Mouse (Mus musculus): ENCODE data around the gene Kctd13.

Kctd13 gene

GRCm38 (mm10) chr7:126941171-126941570, 12.5 kb downstream of the Kctd13 start:
- in situ Hi-C loops (cut with MboI, MseI), result no loop called here

GRCm38 (mm10) chr7:126941801-126942200, 13.1 kb downstream of the Kctd13 start:
- in situ Hi-C loops (cut with MboI, MseI), result no loop called here

DNA sequence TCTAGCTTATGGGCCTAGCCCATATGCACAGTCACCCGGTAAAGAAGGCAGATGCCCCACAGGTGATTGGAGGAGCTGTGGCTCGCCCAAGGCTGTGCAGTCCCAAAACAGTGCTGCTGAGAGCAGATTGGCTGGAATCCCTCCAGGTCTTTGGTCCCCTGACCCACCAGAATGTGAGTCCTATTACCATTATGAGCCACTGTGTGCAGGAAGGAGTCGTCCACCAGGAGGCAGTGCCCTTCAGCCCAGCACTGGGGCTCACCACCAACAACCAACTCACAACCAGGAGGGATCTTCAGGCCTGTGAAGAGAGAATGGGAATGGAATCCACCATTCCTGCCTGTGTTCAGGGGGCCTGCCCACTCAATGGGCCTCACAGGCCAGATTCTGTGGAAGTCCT, 17.9 kb downstream of the Kctd13 start:
- in situ Hi-C loops (cut with MboI, MseI), result loop anchor here in 1 of 2 experiments (5.0 kb wide), 1 partner anchor 156 kb away; no protein-coding TSS in a partner anchor

DNA sequence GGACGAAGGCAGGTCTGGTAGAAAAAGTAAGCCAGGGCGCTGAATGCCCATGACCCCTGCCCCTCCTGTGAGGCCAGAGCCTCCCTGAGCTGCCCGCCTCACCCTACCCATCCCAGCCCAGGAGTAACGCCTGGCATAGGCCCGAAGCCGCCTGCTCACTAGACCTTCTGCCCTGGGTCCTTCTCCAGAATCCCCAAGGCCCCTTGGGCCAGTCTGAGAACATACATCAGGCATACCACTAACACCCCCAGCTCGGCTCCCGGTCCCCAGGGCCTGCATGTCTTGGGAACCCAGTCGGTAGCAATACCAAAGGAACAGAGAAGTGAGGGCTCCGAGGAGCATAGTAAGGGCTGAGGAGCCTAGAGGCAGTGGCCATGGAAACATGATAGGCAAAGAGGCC, 19.9 kb downstream of the Kctd13 start:
- in situ Hi-C loops (cut with MboI, MseI), result loop anchor here in 1 of 2 experiments (5.0 kb wide), 1 partner anchor 154 kb away; no protein-coding TSS in a partner anchor

- in situ Hi-C loops (cut with MboI, MseI), result loop anchor here in 1 of 2 experiments (5.0 kb wide), 1 partner anchor 153 kb away; no protein-coding TSS in a partner anchor
These were observed 20.7 kb downstream of the Kctd13 start, which contains the start of gene Asphd1 for GRCm38 (mm10) chr7:126949403-126949792. Gene Asphd1 (minus strand): TSS chr7:126949582.

- in situ Hi-C loops (cut with MboI, MseI), result loop anchor here (5.0 to 10.0 kb wide), 4 partner anchors 107 to 1365 kb away; partner anchors contain the start of gene 4930451I11Rik (in 1 of the 2)
These were observed 21.3 kb downstream of the Kctd13 start, which contains the start of gene Sez6l2 for GRCm38 (mm10) chr7:126949793-126950646. Gene Sez6l2 (plus strand): TSS chr7:126950563.

DNA sequence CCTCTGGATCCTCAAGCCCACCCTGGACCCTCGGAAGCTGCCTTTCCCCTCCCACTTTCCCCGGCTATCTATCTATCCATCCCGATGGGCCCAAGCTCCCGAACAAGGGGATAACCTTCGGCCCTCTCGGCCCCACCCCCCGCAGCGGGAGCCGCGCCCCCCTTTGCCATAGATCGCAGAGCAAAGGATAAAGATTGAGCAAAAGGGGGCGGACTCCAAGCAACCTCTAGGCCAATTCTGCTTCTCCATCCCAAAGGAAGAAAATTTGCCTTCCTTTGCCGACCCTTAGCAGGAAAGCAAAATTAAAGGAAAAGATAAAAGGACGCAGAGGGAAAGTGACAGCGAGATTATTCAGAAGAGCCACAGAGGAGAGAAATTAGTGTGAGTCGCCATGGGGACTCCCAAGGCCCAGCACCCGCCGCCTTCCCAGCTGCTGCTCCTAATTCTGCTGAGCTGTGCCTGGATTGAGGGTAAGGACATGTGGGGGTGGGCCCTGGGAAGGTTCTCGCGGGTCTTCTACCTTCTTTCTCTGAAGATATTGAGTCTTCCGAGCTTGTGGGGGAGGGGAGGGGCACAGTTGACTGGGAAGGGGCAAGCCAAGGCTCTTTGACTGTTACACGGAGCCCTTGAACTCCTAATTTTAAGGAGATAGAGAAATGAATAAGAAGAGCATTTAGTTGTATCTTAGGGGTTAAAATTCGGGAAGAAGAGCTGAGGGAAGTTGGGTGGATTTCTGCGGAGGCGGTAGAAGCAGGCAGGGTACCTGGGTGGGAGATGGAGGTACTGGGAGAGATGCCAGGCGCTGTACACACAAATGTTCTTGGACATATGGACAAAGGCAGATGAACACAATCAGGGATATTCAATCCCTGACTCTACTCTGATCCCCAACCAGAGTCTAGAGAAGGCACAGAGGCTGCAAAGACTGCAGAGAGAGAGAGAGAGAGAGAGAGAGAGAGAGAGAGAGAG, 22.3 kb downstream of the Kctd13 start:
- in situ Hi-C loops (cut with MboI, MseI), result loop anchor here in 1 of 2 experiments (5.0 to 10.0 kb wide), 3 partner anchors 106 to 1364 kb away; partner anchors contain the start of gene 4930451I11Rik

DNA sequence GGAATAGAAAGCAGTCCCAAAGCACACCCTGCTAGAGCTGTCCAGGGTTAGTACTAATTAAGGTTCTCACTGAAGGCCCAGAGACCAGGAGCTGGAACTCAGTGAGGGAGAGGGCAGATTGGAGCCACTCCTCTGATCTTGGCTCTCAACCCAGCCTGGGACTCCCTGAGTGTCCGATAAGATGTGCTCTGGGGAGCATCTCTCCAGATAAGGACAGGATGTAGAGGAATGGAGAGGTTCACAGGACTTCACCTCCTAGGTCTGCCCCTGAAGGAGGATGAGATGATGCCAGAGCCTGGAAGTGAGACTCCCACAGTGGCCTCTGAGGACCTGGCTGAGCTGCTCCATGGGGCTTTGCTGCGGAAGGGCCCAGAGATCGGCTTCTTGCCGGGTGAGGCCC, 23.1 kb downstream of the Kctd13 start:
- in situ Hi-C loops (cut with MboI, MseI), result loop anchor here in 1 of 2 experiments (5.0 to 10.0 kb wide), 3 partner anchors 106 to 1363 kb away; partner anchors contain the start of gene 4930451I11Rik

DNA sequence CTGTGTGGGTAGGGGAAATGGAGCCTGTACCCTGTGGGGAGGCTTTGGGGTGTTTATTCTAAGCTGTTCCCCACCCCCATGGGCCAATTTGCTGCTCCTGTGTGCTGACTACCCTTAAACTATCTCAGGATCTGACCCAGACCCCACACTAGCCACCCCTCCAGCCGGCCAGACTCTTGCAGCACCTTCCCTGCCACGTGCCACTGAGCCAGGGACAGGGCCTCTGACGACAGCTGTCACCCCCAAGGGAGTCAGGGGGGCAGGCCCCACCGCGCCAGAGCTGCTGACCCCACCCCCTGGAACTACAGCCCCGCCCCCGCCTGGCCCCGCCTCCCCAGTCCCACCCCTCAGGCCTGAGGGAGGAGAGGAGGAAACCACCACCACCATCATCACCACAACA, 24.0 kb downstream of the Kctd13 start:
- in situ Hi-C loops (cut with MboI, MseI), result loop anchor here in 1 of 2 experiments (5.0 to 10.0 kb wide), 3 partner anchors 105 to 1362 kb away; partner anchors contain the start of gene 4930451I11Rik

DNA sequence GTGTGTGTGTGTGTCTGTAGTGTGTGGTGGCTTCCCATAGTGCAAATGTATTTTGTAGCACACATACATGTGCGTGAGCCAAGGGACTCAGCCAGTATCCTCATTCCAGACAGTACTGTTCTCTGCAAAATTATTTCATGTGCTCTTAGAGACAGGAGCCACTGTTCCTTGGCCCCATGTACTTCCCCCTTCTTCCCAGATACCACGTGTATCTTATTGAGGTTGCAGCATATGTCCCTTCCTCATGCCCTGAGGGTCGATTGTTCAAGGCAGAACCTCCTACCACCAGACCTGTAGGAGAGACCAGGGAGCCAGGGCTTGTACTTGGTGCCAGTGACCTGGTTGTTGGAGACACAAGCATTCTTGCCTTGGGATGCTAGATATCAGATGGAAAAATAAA, 26.4 kb downstream of the Kctd13 start:
- in situ Hi-C loops (cut with MboI, MseI), result loop anchor here in 1 of 2 experiments (10.0 kb wide), 1 partner anchor 1360 kb away; no protein-coding TSS in a partner anchor

DNA sequence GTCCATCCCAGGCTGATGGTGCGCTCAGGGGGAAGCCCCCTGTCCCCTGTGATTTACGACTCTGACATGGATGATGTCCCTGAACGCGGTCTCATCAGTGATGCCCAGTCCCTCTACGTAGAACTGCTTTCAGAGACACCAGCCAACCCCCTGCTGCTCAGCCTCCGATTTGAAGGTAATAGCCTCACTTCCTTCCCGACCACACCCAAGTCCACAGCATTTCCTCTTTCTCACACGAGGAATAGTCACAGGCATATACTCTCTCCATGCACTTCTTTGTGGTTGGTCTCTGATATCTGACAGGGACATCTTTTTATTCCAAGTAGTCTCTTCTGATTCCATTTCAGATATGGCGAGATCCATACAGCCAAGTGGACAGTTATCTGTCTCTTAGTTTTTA, 31.1 kb downstream of the Kctd13 start:
- in situ Hi-C loops (cut with MboI, MseI), result loop anchor here in 1 of 2 experiments (10.0 kb wide), 2 partner anchors 145 to 1355 kb away; no protein-coding TSS in a partner anchor

GRCm38 (mm10) chr7:126961095-126961494, 32.4 kb downstream of the Kctd13 start:
- in situ Hi-C loops (cut with MboI, MseI), result loop anchor here in 1 of 2 experiments (10.0 kb wide), 1 partner anchor 146 kb away; no protein-coding TSS in a partner anchor

DNA sequence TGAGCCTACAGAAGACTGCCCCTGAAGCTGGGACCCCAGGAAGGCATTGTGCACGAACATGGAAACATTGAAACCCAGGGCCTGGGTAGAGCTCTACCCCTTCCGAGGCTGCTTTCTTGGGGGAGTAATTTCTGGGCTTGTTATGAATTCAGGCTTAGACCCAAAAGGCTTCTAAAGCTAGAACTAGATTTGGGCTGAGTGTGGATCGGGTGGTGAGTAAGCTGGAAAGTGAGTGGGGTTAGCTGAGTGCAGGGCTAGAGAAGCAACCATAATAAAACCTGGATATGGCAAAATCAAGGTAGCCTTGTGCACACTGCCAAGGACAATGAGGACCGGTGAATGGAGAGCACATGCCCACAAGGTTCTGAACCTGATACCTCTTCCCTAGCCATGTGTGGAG, 33.3 kb downstream of the Kctd13 start:
- in situ Hi-C loops (cut with MboI, MseI), result loop anchor here in 1 of 2 experiments (10.0 kb wide), 1 partner anchor 147 kb away; no protein-coding TSS in a partner anchor

DNA sequence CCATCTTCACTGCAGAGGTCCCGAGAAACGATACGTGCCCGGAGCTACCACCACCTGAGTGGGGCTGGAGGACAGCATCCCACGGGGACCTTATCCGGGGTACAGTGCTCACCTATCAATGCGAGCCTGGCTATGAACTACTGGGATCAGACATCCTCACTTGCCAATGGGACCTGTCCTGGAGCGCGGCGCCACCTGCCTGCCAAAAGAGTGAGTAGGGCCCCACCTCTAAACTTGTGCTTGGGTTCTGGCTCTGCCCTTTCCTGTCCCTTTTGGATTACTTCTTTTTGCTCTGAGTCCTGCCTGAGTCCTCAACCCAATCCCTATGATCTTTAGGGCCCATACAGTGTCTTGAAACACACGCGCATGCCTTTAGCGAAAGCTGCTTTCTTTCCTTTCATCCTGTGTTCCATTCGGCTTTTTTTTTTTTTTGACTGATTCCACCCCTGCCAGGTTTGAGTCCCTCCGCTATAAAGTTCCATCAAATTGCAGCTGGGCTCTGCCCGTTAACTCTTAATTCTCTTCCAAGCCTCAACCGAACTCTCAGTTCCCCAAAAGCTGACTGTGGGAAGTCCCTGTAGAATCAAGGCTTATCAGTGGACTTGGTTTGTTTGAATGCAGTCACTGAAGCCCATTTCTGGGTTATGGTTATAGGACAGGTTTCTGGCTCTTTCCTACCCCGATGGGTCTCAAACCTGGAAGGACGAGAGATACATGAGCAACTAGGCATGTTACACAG, 35.0 kb downstream of the Kctd13 start:
- in situ Hi-C loops (cut with MboI, MseI), result loop anchor here in 1 of 2 experiments (10.0 kb wide), 1 partner anchor 149 kb away; no protein-coding TSS in a partner anchor

DNA sequence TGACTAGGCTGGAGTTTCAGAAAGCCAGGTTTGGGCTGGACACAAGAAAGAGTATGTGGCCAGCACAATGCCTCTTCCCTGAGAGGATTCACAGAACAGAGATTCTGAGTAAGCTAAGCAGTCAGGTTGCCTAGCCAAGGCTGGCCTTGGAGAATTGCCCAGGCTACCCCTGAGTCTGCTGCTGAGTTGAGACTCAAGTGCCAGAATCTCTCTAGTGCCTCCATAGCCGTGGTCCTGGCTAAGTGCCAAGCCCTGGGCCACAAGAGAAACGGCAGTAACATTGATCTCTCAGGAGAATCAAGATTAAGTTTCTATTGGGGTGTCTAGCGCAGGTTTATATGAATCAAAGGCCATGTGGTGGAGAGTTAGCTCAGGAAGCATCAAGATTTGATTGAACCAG, 36.9 kb downstream of the Kctd13 start:
- in situ Hi-C loops (cut with MboI, MseI), result loop anchor here in 1 of 2 experiments (10.0 kb wide), 1 partner anchor 151 kb away; no protein-coding TSS in a partner anchor

GRCm38 (mm10) chr7:126967361-126967760, 38.7 kb downstream of the Kctd13 start:
- in situ Hi-C loops (cut with MboI, MseI), result loop anchor here in 1 of 2 experiments (10.0 kb wide), 1 partner anchor 153 kb away; no protein-coding TSS in a partner anchor

DNA sequence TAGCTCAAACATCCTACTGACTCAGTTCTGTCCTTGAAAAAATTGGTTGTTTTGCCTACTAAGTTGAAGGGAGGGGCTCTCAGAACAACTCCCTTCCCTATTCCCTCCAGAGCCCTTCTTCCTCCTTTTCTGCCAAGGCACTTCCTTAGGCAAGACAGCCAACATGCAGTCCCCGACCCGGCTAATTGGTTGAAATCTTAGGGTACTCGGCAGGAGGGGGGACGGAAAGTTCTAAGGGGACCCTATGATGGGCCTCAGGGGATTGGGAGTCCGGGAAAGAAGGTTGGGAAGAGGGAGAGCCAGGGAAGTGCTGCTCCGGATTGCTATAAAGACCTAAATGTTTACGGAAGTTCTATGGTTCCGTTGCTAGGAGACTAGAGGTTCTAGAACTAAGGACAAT, 46.8 kb downstream of the Kctd13 start:
- in situ Hi-C loops (cut with MboI, MseI), result no loop called here

- in situ Hi-C loops (cut with MboI, MseI), result no loop called here
These were observed 47.0 kb downstream of the Kctd13 start, which contains the start of gene Cdipt for GRCm38 (mm10) chr7:126975893-126975949. Gene Cdipt (plus strand): TSS chr7:126975914.

DNA sequence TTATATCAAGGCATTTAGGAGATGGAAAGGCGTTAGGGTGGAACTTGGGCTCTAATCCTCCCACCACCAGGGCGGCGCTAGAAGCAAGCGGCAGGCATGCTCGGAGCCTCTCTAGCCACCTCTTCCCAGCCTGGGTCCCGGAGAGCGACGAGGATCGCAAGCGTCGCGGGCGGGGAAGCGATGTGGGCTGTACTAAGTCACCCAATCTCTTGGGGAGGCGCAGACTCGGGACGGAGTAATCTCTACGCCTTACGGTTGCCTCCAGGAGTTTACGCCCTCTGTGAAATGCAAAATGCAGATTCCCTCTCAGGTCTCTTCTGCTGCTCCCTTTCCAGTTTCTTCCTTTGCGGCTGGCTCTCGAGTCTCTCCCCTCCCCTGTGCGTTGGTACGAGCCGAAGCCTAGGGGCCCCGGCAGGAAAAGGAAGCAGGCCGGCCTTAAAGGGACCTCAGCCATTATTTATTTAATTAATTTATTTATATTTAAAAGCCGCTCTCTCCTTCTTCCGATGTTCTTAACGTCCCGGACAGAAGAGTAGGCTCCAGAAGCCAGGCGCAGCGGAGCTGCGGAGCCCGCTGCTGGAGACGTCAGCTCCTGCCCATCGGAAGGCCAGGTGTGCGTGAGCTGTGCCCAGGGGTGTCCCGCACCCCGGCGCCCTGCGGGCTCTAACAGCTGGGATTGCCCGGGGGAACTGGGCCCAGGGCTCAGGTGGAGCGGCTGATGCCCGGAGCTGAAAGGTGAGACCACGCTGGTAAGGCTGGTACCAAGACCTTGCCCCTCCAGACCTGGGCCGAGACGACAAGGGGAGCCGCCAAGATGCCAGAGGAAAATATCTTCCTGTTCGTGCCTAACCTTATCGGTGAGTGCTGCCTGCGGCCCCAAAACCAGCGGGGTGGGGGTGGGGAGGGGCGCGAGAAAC, 47.5 kb downstream of the Kctd13 start, which contains the start of gene Cdiptos:
Cdiptos (minus strand) TSS at position 149 of the 917 bp plus-strand sequence.
- in situ Hi-C loops (cut with MboI, MseI), result no loop called here

Measured in T-helper 17 cell (primary cell).